Mouse (Mus musculus) cerebellum, adult 2 months (tissue): Measurements from ENCODE around the gene Coch.

Experiments used
- CTCF ChIP-seq: fragments of 200-500 bp; IDR thresholded peaks from 2 replicates; pipeline ENCODE4 v1.5.1; 2011; ENCODE audit warnings: low read depth, mild to moderate bottlenecking, control low read depth, low read length, moderate library complexity, borderline replicate concordance; ENCODE audit not compliant: insufficient read depth
- POLR2A ChIP-seq: fragments of 200-500 bp; IDR thresholded peaks from 2 replicates; pipeline ENCODE4 v1.6.1; 2011; ENCODE audit warnings: low read length, control low read depth, borderline replicate concordance; ENCODE audit not compliant: insufficient read depth

- TF ChIP-seq CTCF, result no peak
- TF ChIP-seq POLR2A, result no peak
Measured at GRCm38 (mm10) chr12:51620572-51620971, 27.4 kb downstream of the Coch start.
